Mouse (Mus musculus) lung, postnatal 10 days (tissue): ENCODE data around the gene Muc13.

Experiments used
- DNase-seq: peaks from one replicate; pipeline ENCODE4 v3.0.0; 2021

Gene Muc13

GRCm38 (mm10) chr16:33793846-33794791, at the start of gene Muc13:
Gene Muc13 (plus strand): TSS chr16:33794037.
- no peak for DNase-seq

GRCm38 (mm10) chr16:33744622-33745419, 49.0 kb upstream of the Muc13 start:
- DNase-seq, result peak; percentile 46

- DNase-seq, result no peak
These were observed 48.4 kb upstream of the Muc13 start for GRCm38 (mm10) chr16:33745457-33745856.

GRCm38 (mm10) chr16:33746074-33746676, 47.7 kb upstream of the Muc13 start:
- DNase-seq, result no peak

GRCm38 (mm10) chr16:33747346-33747954, 46.4 kb upstream of the Muc13 start:
- no peak for DNase-seq

GRCm38 (mm10) chr16:33747994-33748393, 45.8 kb upstream of the Muc13 start:
- DNase-seq, result no peak

GRCm38 (mm10) chr16:33751152-33751551, 42.7 kb upstream of the Muc13 start:
- no peak for DNase-seq

GRCm38 (mm10) chr16:33751590-33751989, 42.2 kb upstream of the Muc13 start:
- DNase-seq, result peak; percentile 32

GRCm38 (mm10) chr16:33752904-33753578, 40.8 kb upstream of the Muc13 start:
- no peak for DNase-seq

- no peak for DNase-seq
These were observed 38.5 kb upstream of the Muc13 start for GRCm38 (mm10) chr16:33755293-33755692.

GRCm38 (mm10) chr16:33755961-33756360, 37.9 kb upstream of the Muc13 start:
- no peak for DNase-seq

GRCm38 (mm10) chr16:33756396-33756795, 37.4 kb upstream of the Muc13 start:
- no peak for DNase-seq

GRCm38 (mm10) chr16:33759207-33759606, 34.6 kb upstream of the Muc13 start:
- DNase-seq, result no peak

GRCm38 (mm10) chr16:33760542-33760941, 33.3 kb upstream of the Muc13 start:
- DNase-seq, result no peak

GRCm38 (mm10) chr16:33760996-33761395, 32.8 kb upstream of the Muc13 start:
- no peak for DNase-seq

- DNase-seq, result no peak
These were observed 29.2 kb upstream of the Muc13 start for GRCm38 (mm10) chr16:33764501-33765193.

- no peak for DNase-seq
These were observed 28.4 kb upstream of the Muc13 start for GRCm38 (mm10) chr16:33765477-33765876.

GRCm38 (mm10) chr16:33766309-33766708, 27.5 kb upstream of the Muc13 start:
- DNase-seq, result no peak

GRCm38 (mm10) chr16:33766757-33767156, 27.1 kb upstream of the Muc13 start:
- DNase-seq, result no peak

GRCm38 (mm10) chr16:33768491-33769278, 25.2 kb upstream of the Muc13 start:
- no peak for DNase-seq

GRCm38 (mm10) chr16:33769848-33770247, 24.0 kb upstream of the Muc13 start:
- no peak for DNase-seq
